19 mouse cellular contexts compared by ENCODE assay signal in the genomic region with DNA sequence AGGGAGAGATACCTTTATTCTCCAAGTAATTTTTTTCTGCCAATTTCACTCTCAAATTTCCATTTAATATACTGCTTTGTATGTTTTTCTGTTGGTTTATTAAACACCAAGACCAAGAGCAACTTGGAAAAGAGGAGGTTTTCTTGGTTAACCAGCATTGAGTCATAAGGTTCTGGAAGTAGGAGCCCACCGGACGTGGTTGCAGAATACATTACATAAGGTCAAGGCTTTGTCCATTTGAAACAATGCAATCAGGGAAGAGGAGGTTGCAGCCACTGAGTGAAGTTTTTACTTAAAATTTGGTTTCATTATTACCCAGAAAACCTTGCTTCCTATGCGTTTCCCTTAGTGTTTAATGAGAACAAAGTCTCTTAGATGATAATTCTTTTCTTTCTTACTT.
"Had no signal": no experiment of that assay in that cellular context is flagged by ENCODE, and none has a peak within 500 bp of the region (broad histone marks: within the 10 kb centered on the region; RNA-seq: fewer than 3 reads in every experiment).

No protein-coding gene starts in this region.

- DNase-seq: liver, embryonic 13.5 days; lung, adult 18-20 months; lung, embryonic 14.5 days; lung, postnatal 10 days; lung, postnatal 4 days; midbrain, embryonic 14.5 days; retina, postnatal 1 day; right cerebral cortex, postnatal 25 days; right cerebral cortex, postnatal 4 days; spleen, adult 18-20 months; thymus, adult 2 months; thymus, postnatal 25 days had no signal

- H3K4me1 ChIP-seq: liver, embryonic 13.5 days; liver, embryonic 15.5 days; midbrain, embryonic 10.5 days; midbrain, embryonic 12.5 days; neural tube, embryonic 13.5 days; neural tube, embryonic 15.5 days had no signal

- H3K4me2 ChIP-seq: liver, embryonic 13.5 days; liver, embryonic 15.5 days; lung, embryonic 14.5 days; midbrain, embryonic 12.5 days; neural tube, embryonic 13.5 days; neural tube, embryonic 15.5 days had no signal

- H3K4me3 ChIP-seq: liver, embryonic 13.5 days; liver, embryonic 15.5 days; midbrain, embryonic 10.5 days; midbrain, embryonic 12.5 days; myocyte; neural tube, embryonic 13.5 days; neural tube, embryonic 15.5 days had no signal

- ATAC-seq: midbrain, embryonic 16.5 days had no signal

- H3K27ac ChIP-seq: liver, embryonic 13.5 days; liver, embryonic 15.5 days; midbrain, embryonic 10.5 days; midbrain, embryonic 12.5 days; neural tube, embryonic 13.5 days; neural tube, embryonic 15.5 days had no signal

- H3K36me3 ChIP-seq: liver, embryonic 13.5 days; liver, embryonic 15.5 days; midbrain, embryonic 10.5 days; midbrain, embryonic 12.5 days; neural tube, embryonic 13.5 days; neural tube, embryonic 15.5 days had no signal

- H3K9ac ChIP-seq: liver, embryonic 13.5 days; liver, embryonic 15.5 days; lung, embryonic 14.5 days; midbrain, embryonic 12.5 days; neural tube, embryonic 13.5 days; neural tube, embryonic 15.5 days had no signal

- H3K9me3 ChIP-seq: liver, embryonic 13.5 days; liver, embryonic 15.5 days; midbrain, embryonic 10.5 days; midbrain, embryonic 12.5 days; neural tube, embryonic 13.5 days; neural tube, embryonic 15.5 days had no signal

- H3K27me3 ChIP-seq: liver, embryonic 13.5 days; liver, embryonic 15.5 days; midbrain, embryonic 12.5 days; neural tube, embryonic 13.5 days; neural tube, embryonic 15.5 days had no signal
